Mouse (Mus musculus) liver, postnatal 0 days (tissue): ENCODE measurements around the gene Btf3l4.

Experiments
- CTCF ChIP-seq: sonication (generic); IDR thresholded peaks from 2 replicates; pipeline ENCODE4 v1.5.1; 2016; ENCODE audit warnings: antibody characterized with exemption, low read depth
- EP300 ChIP-seq: IDR thresholded peaks from 2 replicates; pipeline ENCODE4 v1.6.1; 2016; ENCODE audit warnings: antibody characterized with exemption, low read depth, mild to moderate bottlenecking

DNA sequence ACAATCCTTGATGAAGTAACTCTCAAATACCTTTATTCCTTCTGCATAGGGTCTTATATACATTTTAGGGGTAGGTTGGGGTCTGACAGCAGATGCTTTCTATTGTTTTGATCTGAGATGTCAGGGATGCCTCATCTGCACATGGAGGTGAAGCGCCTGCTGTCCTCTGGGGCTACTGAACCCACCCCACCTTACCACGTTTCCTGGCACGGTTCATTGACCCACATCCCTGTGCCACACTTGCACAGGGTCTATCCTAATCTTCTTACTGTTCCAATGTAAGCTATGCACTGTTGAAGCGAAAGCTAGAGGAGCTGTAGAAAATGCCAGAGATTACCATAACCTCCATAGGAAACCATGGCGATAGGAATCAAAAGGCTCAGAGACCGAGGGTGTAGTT is 21.9 kb downstream of the Btf3l4 start:
- TF ChIP-seq CTCF (no peak), EP300 (no peak)
